Mouse (Mus musculus) myocyte (in vitro differentiated cells): ENCODE results near the gene Ndufab1.

ENCODE experiments used
- CEBPB ChIP-seq: IDR thresholded peaks from 2 replicates; pipeline ENCODE4 v1.6.1; 2011; ENCODE audit warnings: mild to moderate bottlenecking, moderate library complexity; ENCODE audit not compliant: poor library complexity, insufficient read depth, severe bottlenecking
- E2F4 ChIP-seq: IDR thresholded peaks from one replicate; pipeline ENCODE4 v1.6.1; 2011; ENCODE audit warnings: mild to moderate bottlenecking, control low read depth, moderate library complexity; ENCODE audit not compliant: insufficient read depth
- MAX ChIP-seq: IDR thresholded peaks from one replicate; pipeline ENCODE4 v1.6.1; 2011; ENCODE audit warnings: low read depth, mild to moderate bottlenecking, control low read depth
- MYOD1 ChIP-seq, 3 experiments: IDR thresholded peaks; one replicate each; pipeline ENCODE4 v1.6.1; 2011; ENCODE audit warnings: control low read depth in 2 of 3, low read depth in 2 of 3, mild to moderate bottlenecking in 2 of 3, moderate library complexity in 1 of 3; ENCODE audit not compliant: insufficient read length in 2 of 3, control insufficient read depth in 1 of 3
- MYOG ChIP-seq, 3 experiments: IDR thresholded peaks; one replicate each; pipeline ENCODE4 v1.6.1; 2011; ENCODE audit warnings: control low read depth in 2 of 3, low read depth in 2 of 3, mild to moderate bottlenecking in 2 of 3; ENCODE audit not compliant: insufficient read length in 2 of 3, control insufficient read depth in 1 of 3, insufficient read depth in 1 of 3
- POLR2A ChIP-seq: IDR thresholded peaks from one replicate; pipeline ENCODE4 v1.6.1; 2011; ENCODE audit warnings: low read depth, mild to moderate bottlenecking, control low read depth, moderate library complexity; ENCODE audit not compliant: insufficient read length
- POLR2AphosphoS2 ChIP-seq: IDR thresholded peaks from one replicate; pipeline ENCODE4 v1.6.1; 2011; ENCODE audit warnings: low read depth, control low read depth; ENCODE audit not compliant: insufficient read length
- REST ChIP-seq: IDR thresholded peaks from one replicate; pipeline ENCODE4 v1.6.1; 2011; ENCODE audit warnings: mild to moderate bottlenecking, control low read depth, moderate library complexity; ENCODE audit not compliant: insufficient read depth, insufficient read length
- TCF12 ChIP-seq: IDR thresholded peaks from one replicate; pipeline ENCODE4 v1.6.1; 2011; ENCODE audit warnings: mild to moderate bottlenecking, control low read depth; ENCODE audit not compliant: poor library complexity, insufficient read depth, severe bottlenecking
- USF1 ChIP-seq: IDR thresholded peaks from one replicate; pipeline ENCODE4 v1.6.1; 2011; ENCODE audit warnings: low read depth, mild to moderate bottlenecking, control low read depth, moderate library complexity

DNA sequence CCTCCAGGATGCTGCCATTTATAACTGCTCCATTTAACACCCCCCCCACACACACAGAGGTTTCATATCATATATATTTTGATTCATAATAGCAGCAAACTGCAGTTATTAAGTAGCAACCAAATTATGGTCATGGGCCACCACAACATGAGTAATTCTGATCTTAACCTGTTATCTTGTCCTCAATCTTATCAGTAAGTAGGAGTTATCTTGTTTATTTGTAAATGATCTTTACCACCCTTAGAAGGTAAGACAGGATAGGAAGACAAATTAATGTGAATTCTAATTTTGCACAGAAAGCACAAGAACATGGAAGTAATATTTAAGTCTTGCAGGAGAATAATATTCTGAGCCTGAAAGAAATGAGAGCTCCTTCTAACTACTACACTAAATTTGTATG lies 30.1 kb upstream of the Ndufab1 start:
- TF ChIP-seq POLR2A (no peak), POLR2AphosphoS2 (no peak), USF1 (no peak), MAX (no peak), TCF12 (no peak), E2F4 (no peak), REST (no peak), CEBPB (no peak), MYOD1 (IDR thresholded peaks at IDR 0.05; ENCODE audit: control insufficient read depth in 1 of 3, insufficient read length in 2 of 3, low read depth in 2 of 3) (no peak), MYOG (IDR thresholded peaks at IDR 0.05; ENCODE audit: control insufficient read depth in 1 of 3, insufficient read depth in 1 of 3, insufficient read length in 2 of 3, low read depth in 2 of 3) (no peak)
